Mouse (Mus musculus): ENCODE results near the gene Ccl9.

GRCm38 (mm10) chr11:83592853-83593252 lies 14.4 kb upstream of the Ccl9 start, which contains the start of gene Ccl6:
- TF ChIP-seq CTCF (IDR thresholded peaks at IDR 0.05; ENCODE audit: borderline replicate concordance, control insufficient read depth, extremely low read depth, insufficient read depth, low read length, poor library complexity): no peak
- no peak for TF ChIP-seq POLR2A (IDR thresholded peaks at IDR 0.05; ENCODE audit: control insufficient read depth, extremely low read depth, insufficient read depth, low read length, poor library complexity)
